10 mouse cellular contexts compared by ENCODE assay signal in the genomic region with DNA sequence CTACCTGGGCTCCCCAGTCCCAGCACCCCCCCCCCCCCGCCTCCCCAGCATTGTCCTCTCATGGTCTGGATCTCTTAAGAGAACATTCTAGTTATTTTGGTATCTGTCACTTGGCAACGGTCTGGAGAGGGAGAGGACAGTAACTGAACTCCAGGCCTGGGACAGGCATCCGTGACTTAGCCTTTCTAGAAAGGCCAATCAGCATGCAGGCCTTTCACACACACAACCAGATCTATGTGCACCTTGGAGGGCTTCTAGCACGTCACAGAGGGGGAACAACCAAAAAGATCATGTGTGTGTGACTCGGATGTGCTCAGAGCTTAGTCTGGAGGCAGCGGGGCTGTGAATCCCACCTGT.
DNase-seq lines count a peak whose midpoint lies in the region; ATAC-seq and TF ChIP-seq lines count a peak whose summit lies in the region.
"Had no signal": no experiment of that assay in that cellular context is flagged by ENCODE, and none has a peak within 500 bp of the region (broad histone marks: within the 10 kb centered on the region; RNA-seq: fewer than 3 reads in every experiment).

No protein-coding gene starts in this region.

- ATAC-seq in intestine, embryonic 15.5 days = no peak
- no peak for ATAC-seq in intestine, embryonic 16.5 days
- ATAC-seq in stomach, embryonic 15.5 days (ENCODE audit: insufficient read depth, low FRiP score, low read depth) = no peak
- ATAC-seq in stomach, postnatal 0 days (ENCODE audit: low FRiP score, low TSS enrichment) = no peak

- peak overlapping the region; percentile 41 for H3K4me3 ChIP-seq in gastrocnemius, adult 2 months
- no peak overlapping the region for H3K4me3 ChIP-seq in intestine, embryonic 15.5 days (replicated peaks)
- H3K4me3 ChIP-seq in intestine, embryonic 16.5 days (ENCODE audit: low read length) = no peak overlapping the region
- no peak overlapping the region for H3K4me3 ChIP-seq in stomach, embryonic 15.5 days (replicated peaks)
- H3K4me3 ChIP-seq in stomach, postnatal 0 days (ENCODE audit: low read depth, low read length) = no peak overlapping the region
- H3K4me3 ChIP-seq: forebrain, embryonic 13.5 days had no signal

- H3K27me3 ChIP-seq in intestine, embryonic 15.5 days (replicated peaks) = no peaks in the 10 kb centered on the region
- no peaks in the 10 kb centered on the region for H3K27me3 ChIP-seq in intestine, embryonic 16.5 days (replicated peaks; ENCODE audit: control insufficient read depth, insufficient read depth, low read length)
- no peaks in the 10 kb centered on the region for H3K27me3 ChIP-seq in stomach, embryonic 15.5 days (replicated peaks)
- no peaks in the 10 kb centered on the region for H3K27me3 ChIP-seq in stomach, postnatal 0 days (ENCODE audit: control insufficient read depth, insufficient read depth, low read length)
- H3K27me3 ChIP-seq: forebrain, embryonic 13.5 days had no signal

- H3K4me1 ChIP-seq in intestine, embryonic 15.5 days (replicated peaks) = peaks cover 35% of the 10 kb centered on the region
- peaks cover 38% of the 10 kb centered on the region for H3K4me1 ChIP-seq in intestine, embryonic 16.5 days (ENCODE audit: control insufficient read depth, insufficient read depth, low read length)
- peaks cover 35% of the 10 kb centered on the region for H3K4me1 ChIP-seq in stomach, embryonic 15.5 days
- H3K4me1 ChIP-seq in stomach, postnatal 0 days (replicated peaks; ENCODE audit: control insufficient read depth, insufficient read depth) = peaks cover 10% of the 10 kb centered on the region

- H3K4me2 ChIP-seq in intestine, embryonic 15.5 days (replicated peaks) = no peak overlapping the region
- H3K4me2 ChIP-seq in intestine, embryonic 16.5 days (ENCODE audit: low read depth, low read length) = no peak overlapping the region
- H3K4me2 ChIP-seq in stomach, embryonic 15.5 days = no peak overlapping the region
- H3K4me2 ChIP-seq in stomach, postnatal 0 days (replicated peaks; ENCODE audit: low read depth) = no peak overlapping the region
- H3K4me2 ChIP-seq: forebrain, embryonic 13.5 days; lung, embryonic 14.5 days had no signal

- H3K9me3 ChIP-seq in intestine, embryonic 15.5 days = no peaks in the 10 kb centered on the region
- no peaks in the 10 kb centered on the region for H3K9me3 ChIP-seq in intestine, embryonic 16.5 days (ENCODE audit: control insufficient read depth, low read length)
- H3K9me3 ChIP-seq in stomach, embryonic 15.5 days = no peaks in the 10 kb centered on the region
- no peaks in the 10 kb centered on the region for H3K9me3 ChIP-seq in stomach, postnatal 0 days (ENCODE audit: control insufficient read depth, low read length)
- H3K9me3 ChIP-seq: forebrain, embryonic 13.5 days had no signal

- DNase-seq in gastrocnemius, adult 2 months = no peak
- DNase-seq in gastrocnemius, postnatal 10 days = no peak
- no peak for DNase-seq in stomach, postnatal 0 days (ENCODE audit: low spot score)
- no peak for DNase-seq in adrenal gland, adult 18-20 months (ENCODE audit: low spot score in 2 of 2)
- DNase-seq in ovary, postnatal 14 days (ENCODE audit: low spot score) = no peak

- no peak overlapping the region for H3K9ac ChIP-seq in intestine, embryonic 15.5 days
- H3K9ac ChIP-seq in intestine, embryonic 16.5 days (ENCODE audit: low read depth, low read length) = no peak overlapping the region
- no peak overlapping the region for H3K9ac ChIP-seq in stomach, embryonic 15.5 days
- H3K9ac ChIP-seq in stomach, postnatal 0 days (ENCODE audit: low read length) = no peak overlapping the region
- H3K9ac ChIP-seq: forebrain, embryonic 13.5 days; lung, embryonic 14.5 days had no signal

- no peak for TF ChIP-seq CTCF in gastrocnemius, adult 2 months (IDR thresholded peaks at IDR 0.05)
- TF ChIP-seq CTCF in stomach, postnatal 0 days (IDR thresholded peaks at IDR 0.05; ENCODE audit: low read depth) = no peak

- peak overlapping the region; percentile 86 for H3K27ac ChIP-seq in gastrocnemius, adult 2 months
- H3K27ac ChIP-seq in intestine, embryonic 15.5 days = 0 out of 2 replicates have a peak overlapping the region, but pooled peaks have one; percentile 15
- no peak overlapping the region for H3K27ac ChIP-seq in intestine, embryonic 16.5 days (ENCODE audit: low read length)
- peak overlapping the region; percentile 59; the same call in 1 of the 2 replicates for H3K27ac ChIP-seq in stomach, embryonic 15.5 days
- no peak overlapping the region for H3K27ac ChIP-seq in stomach, postnatal 0 days (replicated peaks)
- H3K27ac ChIP-seq: forebrain, embryonic 13.5 days had no signal

- TF ChIP-seq EP300 in stomach, postnatal 0 days (optimal IDR thresholded peaks at IDR 0.05) = no peak

- intact Hi-C loops in gastrocnemius, adult 2 months (cut with DNase I) = loop anchor here (2.0 to 5.0 kb wide), 3 partner anchors 40 to 101 kb away; no protein-coding TSS in a partner anchor

- WGBS in intestine, embryonic 15.5 days = 83% methylated on average over 6 of the region's 6 CpGs
- WGBS in intestine, embryonic 16.5 days = 80% methylated on average over 6 of the region's 6 CpGs
- 75% methylated on average over 6 of the region's 6 CpGs for WGBS in stomach, embryonic 15.5 days
- WGBS in stomach, postnatal 0 days = 79% methylated on average over 6 of the region's 6 CpGs

- no peaks in the 10 kb centered on the region for H3K36me3 ChIP-seq in intestine, embryonic 15.5 days
- H3K36me3 ChIP-seq in intestine, embryonic 16.5 days (ENCODE audit: control insufficient read depth, insufficient read depth, low read length) = no peaks in the 10 kb centered on the region
- H3K36me3 ChIP-seq in stomach, embryonic 15.5 days = no peaks in the 10 kb centered on the region
- no peaks in the 10 kb centered on the region for H3K36me3 ChIP-seq in stomach, postnatal 0 days (ENCODE audit: control insufficient read depth, insufficient read depth, low read length)

Comparison
In these comparisons a context has a peak if more than half of its experiments do, and no peak if none do; other contexts are left out.
1. H3K27ac ChIP-seq: peak in gastrocnemius, adult 2 months (single experiment), intestine, embryonic 15.5 days (single experiment) and stomach, embryonic 15.5 days (single experiment); none in intestine, embryonic 16.5 days (single experiment) and stomach, postnatal 0 days (single experiment).